Mouse (Mus musculus) layer of hippocampus, postnatal 14 days (tissue): ENCODE results near the gene Tomm20. TPM values are rescaled to one million over a fixed set of nuclear protein-coding genes. Genes with fewer than 3 reads are reported as not detected.

Experiments used
- DNase-seq, 2 experiments: peaks; one replicate each; pipeline ENCODE4 v3.0.0; 2021 to 2022; ENCODE audit warnings: low spot score in 2 of 2, mixed read lengths in 1 of 2
- total RNA-seq, 2 experiments: library from RNA; stranded (reverse); gene quantifications; 2 replicates each; pipeline ENCODE4 v1.2.3; 2021

The Tomm20 gene
- total RNA-seq, 2 experiments from 2014 or later = 165 to 178 TPM

GRCm38 (mm10) chr8:126962871-126963270 lies 17.2 kb upstream of the Tomm20 start:
- DNase-seq = no peak

- DNase-seq = peak; percentile 35 to 84
These were observed 15.9 kb upstream of the Tomm20 start for GRCm38 (mm10) chr8:126961516-126961915.

GRCm38 (mm10) chr8:126951900-126952636 lies 6.4 kb upstream of the Tomm20 start:
- DNase-seq = no peak

GRCm38 (mm10) chr8:126949527-126949926 lies 3.9 kb upstream of the Tomm20 start:
- DNase-seq = no peak

GRCm38 (mm10) chr8:126946444-126946843 lies 800 bp upstream of the Tomm20 start:
- peak in 1 of 2 experiments; percentile 60 for DNase-seq

- peak in 1 of 2 experiments; percentile 20 for DNase-seq
These were observed 608 bp downstream of the Tomm20 start for GRCm38 (mm10) chr8:126944781-126945691.

- no peak for DNase-seq
These were observed 2.1 kb downstream of the Tomm20 start for GRCm38 (mm10) chr8:126943565-126943964.

GRCm38 (mm10) chr8:126937337-126937736 lies 8.3 kb downstream of the Tomm20 start:
- no peak for DNase-seq

GRCm38 (mm10) chr8:126935932-126936331 lies 9.7 kb downstream of the Tomm20 start:
- DNase-seq = no peak

- no peak for DNase-seq
These were observed 10.3 kb downstream of the Tomm20 start for GRCm38 (mm10) chr8:126935387-126935786.

- no peak for DNase-seq
These were observed 13.0 kb downstream of the Tomm20 start for GRCm38 (mm10) chr8:126932656-126933055.

GRCm38 (mm10) chr8:126932249-126932648 lies 13.4 kb downstream of the Tomm20 start:
- DNase-seq = no peak

- DNase-seq = no peak
These were observed 13.9 kb downstream of the Tomm20 start for GRCm38 (mm10) chr8:126931720-126932119.

GRCm38 (mm10) chr8:126929607-126930161 lies 16.0 kb downstream of the Tomm20 start:
- peak; percentile 67 to 73 for DNase-seq

GRCm38 (mm10) chr8:126928755-126929505 lies 16.7 kb downstream of the Tomm20 start:
- no peak for DNase-seq

- no peak for DNase-seq
These were observed 17.6 kb downstream of the Tomm20 start for GRCm38 (mm10) chr8:126928028-126928427.

- DNase-seq = no peak
These were observed 18.6 kb downstream of the Tomm20 start for GRCm38 (mm10) chr8:126927058-126927457.

GRCm38 (mm10) chr8:126922981-126923380 lies 22.7 kb downstream of the Tomm20 start:
- DNase-seq = no peak

- DNase-seq = no peak
These were observed 24.2 kb downstream of the Tomm20 start for GRCm38 (mm10) chr8:126921432-126921831.

GRCm38 (mm10) chr8:126920845-126921244 lies 24.8 kb downstream of the Tomm20 start:
- DNase-seq = peak; percentile 67 to 82

- DNase-seq = no peak
These were observed 25.3 kb downstream of the Tomm20 start for GRCm38 (mm10) chr8:126920386-126920785.
